Mouse (Mus musculus) olfactory bulb, adult 2 months (tissue): Measurements from ENCODE around the gene Sgo2b. TPM values are rescaled to one million over a fixed set of nuclear protein-coding genes. Genes with fewer than 3 reads are reported as not detected.

Experiments used
- H3K27ac ChIP-seq: fragments of 200-500 bp; 2 replicates; pipeline ENCODE4 v1.5.1; 2012; ENCODE audit warnings: low read depth, low read length; ENCODE audit not compliant: insufficient read depth
- H3K4me1 ChIP-seq: fragments of 200-500 bp; 2 replicates; pipeline ENCODE4 v1.6.1; 2012; ENCODE audit warnings: low read length; ENCODE audit not compliant: control insufficient read depth, insufficient read depth
- H3K4me3 ChIP-seq: fragments of 200-500 bp; 2 replicates; pipeline ENCODE4 v1.5.1; 2012; ENCODE audit warnings: mild to moderate bottlenecking, low read depth, low read length, moderate library complexity; ENCODE audit not compliant: insufficient read depth
- CTCF ChIP-seq: fragments of 200-500 bp; IDR thresholded peaks from 2 replicates; pipeline ENCODE4 v1.5.1; 2012; ENCODE audit warnings: low read depth, mild to moderate bottlenecking, low read length, moderate library complexity; ENCODE audit not compliant: insufficient read depth
- POLR2A ChIP-seq: fragments of 200-500 bp; IDR thresholded peaks from 2 replicates; pipeline ENCODE4 v1.6.1; 2012; ENCODE audit warnings: mild to moderate bottlenecking, low read depth, low read length, moderate library complexity; ENCODE audit not compliant: insufficient read depth
- WGBS: fragments of 180-500 bp; shearing (Covaris S2); methylation state at CpG from one replicate; pipeline ENCODE4 v1.1.7; 2018; 5-methylcytosine and 5-hydroxymethylcytosine counted together
- polyA plus RNA-seq: library from polyadenylated mRNA; stranded (reverse); fragments of >200 nt; gene quantifications from 2 replicates; pipeline ENCODE4 v1.2.4, GENCODE M21; 2012; ENCODE audit warnings: low replicate concordance; ENCODE audit not compliant: missing spikeins, insufficient read depth, insufficient read length

The Sgo2b gene
- polyA plus RNA-seq, 1 experiment = not detected

- no peak overlapping the region for H3K4me3 ChIP-seq
- no peak overlapping the region for H3K27ac ChIP-seq
- H3K4me1 ChIP-seq = peaks cover 2% of the 10 kb centered on the region
- 86% methylated on average over 4 of the region's 4 CpGs for WGBS
- TF ChIP-seq CTCF (no peak), POLR2A (no peak)
Observed at GRCm38 (mm10) chr8:63878353-63878752, 73.7 kb downstream of the Sgo2b start.

- H3K4me3 ChIP-seq = no peak overlapping the region
- H3K27ac ChIP-seq = no peak overlapping the region
- H3K4me1 ChIP-seq = peaks cover 2% of the 10 kb centered on the region
- 9% methylated on average over 6 of the region's 6 CpGs for WGBS
- TF ChIP-seq POLR2A = no peak
Observed at GRCm38 (mm10) chr8:63877393-63877792, 74.7 kb downstream of the Sgo2b start.

GRCm38 (mm10) chr8:63876949-63877348 lies 75.1 kb downstream of the Sgo2b start:
- Histone ChIP-seq H3K4me3 (no peak overlapping the region), H3K27ac (no peak overlapping the region), H3K4me1 (peaks cover 2% of the 10 kb centered on the region)
- 86% methylated on average over 7 of the region's 7 CpGs for WGBS
- no peak for TF ChIP-seq CTCF
- no peak for TF ChIP-seq POLR2A
